Mouse (Mus musculus): ENCODE measurements around the gene Slc28a1.

DNA sequence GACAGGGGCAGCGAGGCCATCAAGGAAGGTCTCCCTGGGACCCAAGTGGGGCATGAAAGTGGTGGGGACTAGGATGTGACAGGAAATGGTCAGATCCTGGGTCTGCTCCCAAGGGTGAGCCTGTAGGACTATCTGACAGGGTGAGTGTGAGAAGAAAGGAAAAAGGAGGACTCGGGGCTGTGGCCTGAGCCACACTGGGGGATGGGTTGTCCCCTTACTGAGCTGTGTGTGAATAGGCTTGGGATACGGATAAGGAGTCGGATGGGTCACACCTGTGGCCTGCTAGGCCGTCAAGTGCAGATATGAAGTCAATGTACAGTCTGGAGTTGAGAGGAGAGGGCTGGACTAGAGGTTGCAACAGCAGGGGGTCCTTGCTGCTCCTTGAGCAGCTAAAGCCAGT is 38.9 kb upstream of the Slc28a1 start:
- TF ChIP-seq POLR2A (IDR thresholded peaks at IDR 0.05; ENCODE audit: borderline replicate concordance, insufficient read depth, low read length) (no peak), CTCF (IDR thresholded peaks at IDR 0.05; ENCODE audit: borderline replicate concordance, insufficient read depth, low read depth, low read length) (no peak)

Data from cerebellum, adult 2 months (tissue).